Mouse (Mus musculus): ENCODE measurements around the gene Man1a2.

The Man1a2 gene

DNA sequence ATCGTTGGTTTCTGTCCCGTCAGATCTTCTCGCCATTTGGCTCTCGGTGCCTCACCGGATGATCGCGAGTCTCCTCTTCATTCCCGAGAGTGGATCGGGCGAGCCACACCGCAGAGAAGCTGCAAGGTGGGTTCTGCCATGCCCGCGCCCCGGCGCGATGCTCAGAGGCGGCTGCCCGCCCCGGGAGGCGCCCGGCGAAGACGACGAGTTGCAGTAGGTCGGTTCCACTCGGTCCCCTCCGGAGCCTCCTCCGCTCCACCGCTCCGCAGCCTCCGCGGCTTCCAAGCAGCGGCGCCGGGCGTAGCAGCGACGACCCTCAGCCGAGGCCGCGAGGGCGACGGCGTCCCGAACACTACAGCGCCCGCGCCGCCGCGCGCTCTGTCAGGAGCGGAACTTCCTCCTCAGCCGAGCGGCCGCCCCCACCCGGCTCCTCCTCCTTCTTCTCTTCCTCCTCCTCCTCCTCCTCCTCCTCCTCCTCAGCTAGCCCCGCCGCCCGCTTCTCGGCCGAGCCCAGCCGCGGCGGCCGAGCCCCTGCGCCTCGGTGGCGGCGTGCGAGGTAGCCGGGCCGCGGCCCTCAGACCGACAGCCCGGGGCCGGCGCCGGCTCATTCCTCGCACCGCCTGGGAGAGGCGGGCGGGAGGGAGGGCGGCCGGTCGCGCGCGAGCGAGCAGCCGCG lies at the start of gene Man1a2:
Gene Man1a2 (minus strand): TSS at position 417 of the 676 bp plus-strand sequence.
- peak; percentile 66 for DNase-seq (ENCODE audit: low read depth)

DNA sequence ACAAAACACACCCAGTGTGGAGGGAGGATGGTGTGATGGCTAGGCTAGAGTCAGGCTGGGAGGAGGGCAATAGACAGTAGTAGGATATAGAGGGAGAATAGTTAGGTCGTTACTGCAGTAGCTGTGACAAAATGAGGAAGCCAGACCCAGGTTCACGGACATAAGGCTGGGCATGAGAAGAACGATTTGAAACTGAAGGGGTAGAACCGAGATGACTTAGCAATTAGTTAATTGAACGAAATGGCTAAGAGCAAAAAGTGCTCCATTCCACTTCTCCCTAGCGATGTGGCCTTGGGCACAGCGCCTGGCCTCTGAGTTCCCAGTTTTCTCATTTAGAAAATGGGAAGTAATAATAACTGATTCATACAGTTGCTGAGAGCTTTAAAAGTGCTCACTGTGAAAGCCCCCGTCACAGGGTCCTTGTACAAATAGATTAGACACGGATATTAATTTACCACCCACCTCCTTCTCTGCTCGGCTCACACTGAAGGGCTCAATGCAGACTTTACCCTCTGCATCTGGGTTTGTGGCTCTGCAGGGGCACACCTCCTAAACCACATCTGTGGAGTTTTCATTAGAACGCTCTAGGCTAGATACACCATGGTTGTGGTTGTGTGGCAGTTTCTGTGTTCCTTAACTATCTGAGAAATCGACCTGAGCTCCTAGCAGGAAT lies 49.3 kb upstream of the Man1a2 start:
- DNase-seq (ENCODE audit: low read depth), result no peak

DNA sequence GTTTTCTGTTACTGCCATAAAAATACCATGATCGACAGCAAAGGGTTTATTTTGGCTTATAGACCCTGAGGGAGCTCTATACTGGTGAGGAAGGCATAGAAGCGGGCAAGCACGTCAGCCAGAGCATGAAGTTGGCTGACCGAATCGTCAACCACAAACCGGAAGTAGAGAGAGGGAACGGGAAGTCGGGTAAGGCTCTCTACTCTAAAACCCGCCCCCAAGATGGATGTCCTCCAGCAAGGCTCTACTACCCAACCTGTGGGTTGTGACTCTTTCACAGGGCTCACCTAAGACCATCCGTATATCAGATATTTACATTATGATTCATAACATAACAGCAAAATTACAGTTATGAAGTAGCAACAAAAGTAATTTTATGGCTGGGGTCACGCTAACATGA lies 46.6 kb upstream of the Man1a2 start:
- DNase-seq (ENCODE audit: low read depth), result no peak

DNA sequence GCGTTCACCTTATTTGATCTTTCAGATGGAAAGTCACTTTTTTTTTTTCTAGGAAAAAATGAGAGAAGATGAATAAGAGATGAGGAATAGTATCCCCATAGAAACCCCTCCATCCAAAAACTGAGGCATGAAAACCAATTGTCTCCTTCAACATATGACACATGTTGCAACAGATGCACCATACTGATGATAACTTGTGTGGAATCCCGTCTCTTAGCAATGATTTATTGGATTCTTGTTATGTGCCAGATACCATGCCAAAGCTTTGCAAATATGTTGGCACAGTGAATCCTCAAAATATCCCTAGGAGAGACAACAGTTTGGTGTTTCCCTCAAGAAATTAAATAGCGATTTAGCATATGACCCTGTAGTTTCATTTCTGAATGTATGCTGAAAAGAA lies 46.0 kb upstream of the Man1a2 start:
- no peak for DNase-seq (ENCODE audit: low read depth)

DNA sequence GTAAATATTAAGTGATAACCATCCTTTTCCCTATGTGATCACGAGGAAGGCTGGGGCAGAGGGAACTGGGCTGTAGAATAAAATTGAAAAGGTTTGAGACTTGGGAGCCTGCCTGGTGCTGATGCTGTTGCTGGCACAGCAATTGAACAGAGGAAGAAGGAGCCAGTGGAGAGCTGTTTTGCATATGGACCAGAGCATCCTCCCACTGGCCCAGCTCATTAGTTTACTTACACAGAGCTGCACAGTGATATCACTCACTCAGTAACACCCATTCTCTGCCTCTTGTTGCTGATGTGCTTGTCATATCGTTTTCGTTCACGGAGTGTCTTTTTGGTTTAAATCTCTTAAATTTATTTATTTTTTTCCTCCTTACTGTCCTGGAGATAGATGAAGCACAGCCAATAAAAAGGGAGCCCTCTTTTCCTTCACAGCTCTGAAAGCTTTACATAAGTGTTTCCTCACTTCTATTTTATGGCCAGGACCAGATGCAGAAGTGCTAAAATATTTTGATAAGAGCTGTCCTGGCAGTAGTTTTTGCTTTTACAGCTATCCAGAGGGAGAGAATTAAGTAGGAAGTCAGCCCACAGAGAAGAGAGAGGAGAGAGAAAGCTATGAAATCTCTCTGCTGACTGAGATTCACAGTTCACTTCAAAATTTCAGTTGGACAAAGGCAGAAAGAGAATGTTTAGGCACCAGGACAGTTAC lies 42.9 kb upstream of the Man1a2 start:
- no peak for DNase-seq (ENCODE audit: low read depth)

DNA sequence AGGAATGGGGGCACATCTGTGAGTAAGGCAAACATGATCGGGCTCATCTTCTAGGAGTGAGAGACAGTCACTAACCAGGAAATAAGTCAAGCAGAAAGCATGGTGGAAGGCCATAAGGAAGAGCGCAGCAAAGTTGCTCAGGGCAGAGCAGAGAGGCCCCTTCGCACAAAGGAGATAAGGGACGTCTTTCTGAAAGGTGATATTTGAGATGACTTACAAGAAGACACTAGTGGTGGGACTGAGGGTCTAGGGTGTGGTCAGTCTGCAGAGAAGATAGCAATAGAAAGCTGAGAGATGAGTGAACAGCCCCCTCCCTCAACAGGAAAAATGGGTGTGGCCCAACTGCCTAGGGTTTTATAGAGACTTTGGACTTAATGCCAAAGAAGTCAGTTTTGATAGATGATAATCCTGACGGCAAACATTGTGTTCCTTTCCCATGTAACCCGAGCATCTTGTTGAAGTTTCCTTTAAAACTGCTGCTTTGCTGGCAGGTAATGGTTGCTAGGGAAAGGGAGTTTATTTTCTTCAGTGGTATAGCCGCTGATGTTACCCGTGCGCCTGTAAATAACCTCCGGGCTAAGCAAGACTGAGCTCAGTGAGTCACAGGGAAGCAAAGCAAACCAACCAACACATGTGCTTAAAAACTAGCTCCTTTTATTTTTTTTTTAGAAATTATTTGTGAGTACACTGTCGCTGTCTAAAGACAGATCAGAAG lies 40.8 kb upstream of the Man1a2 start:
- peak; percentile 29 for DNase-seq (ENCODE audit: low read depth)

DNA sequence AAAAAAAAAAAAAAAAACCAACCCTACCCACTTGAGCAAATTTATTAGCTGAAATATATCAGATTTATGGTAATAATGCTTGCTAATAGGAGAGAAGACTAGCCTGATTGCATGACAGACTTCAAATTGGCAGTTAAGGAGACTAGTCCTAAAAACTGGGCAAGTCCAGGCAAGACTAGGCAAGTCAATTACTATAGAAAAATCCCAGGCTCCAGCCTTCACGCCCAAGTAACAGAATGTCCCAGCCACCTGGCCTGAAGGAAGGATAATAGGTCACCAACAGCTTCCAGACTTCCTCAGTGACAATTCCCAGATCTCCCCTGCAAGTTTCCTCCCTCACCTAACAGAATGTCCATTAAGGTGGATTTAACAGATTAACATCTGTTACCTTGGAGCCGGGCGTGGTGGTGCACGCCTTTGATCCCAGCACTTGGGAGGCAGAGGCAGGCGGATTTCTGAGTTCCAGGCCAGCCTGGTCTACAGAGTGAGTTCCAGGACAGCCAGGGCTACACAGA lies 35.5 kb upstream of the Man1a2 start:
- no peak for DNase-seq (ENCODE audit: low read depth)

DNA sequence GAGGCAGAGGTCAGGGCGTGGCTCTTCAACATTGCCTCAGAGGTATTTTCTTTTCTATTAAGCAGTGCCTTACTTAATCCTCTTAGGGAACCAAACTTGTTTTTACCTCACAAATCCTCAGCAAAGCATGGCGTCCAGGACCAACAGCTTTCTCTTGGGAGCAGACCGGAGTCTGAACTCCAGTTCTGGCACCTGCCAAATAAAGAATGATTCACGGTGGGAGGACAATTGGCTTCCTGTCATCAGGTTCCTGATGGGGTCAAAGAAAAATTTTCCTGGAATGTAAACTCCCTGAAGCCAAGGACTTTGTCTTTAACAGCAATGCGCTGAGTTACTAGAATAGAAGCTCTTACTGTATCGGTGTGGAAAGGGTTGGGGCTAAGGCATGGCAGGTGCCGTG lies 30.9 kb upstream of the Man1a2 start:
- DNase-seq (ENCODE audit: low read depth), result no peak

DNA sequence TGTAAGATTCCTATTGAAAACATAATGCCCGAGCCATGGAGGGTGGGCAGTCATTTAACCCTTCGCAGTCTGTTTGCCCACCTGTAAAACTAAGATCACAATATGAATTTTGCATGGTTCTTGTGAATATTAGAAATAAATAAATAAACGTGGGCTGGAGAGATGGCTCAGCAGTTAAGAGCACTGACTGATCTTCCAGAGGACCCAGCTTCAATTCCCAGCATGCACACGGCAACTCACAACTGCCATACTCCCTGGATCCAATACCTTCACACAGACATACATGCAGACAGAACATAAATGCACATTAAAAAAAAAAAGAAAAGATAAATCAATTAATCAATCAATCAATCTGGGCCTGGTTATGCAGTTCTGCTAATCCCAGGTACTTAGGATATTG lies 30.1 kb upstream of the Man1a2 start:
- no peak for DNase-seq (ENCODE audit: low read depth)

DNA sequence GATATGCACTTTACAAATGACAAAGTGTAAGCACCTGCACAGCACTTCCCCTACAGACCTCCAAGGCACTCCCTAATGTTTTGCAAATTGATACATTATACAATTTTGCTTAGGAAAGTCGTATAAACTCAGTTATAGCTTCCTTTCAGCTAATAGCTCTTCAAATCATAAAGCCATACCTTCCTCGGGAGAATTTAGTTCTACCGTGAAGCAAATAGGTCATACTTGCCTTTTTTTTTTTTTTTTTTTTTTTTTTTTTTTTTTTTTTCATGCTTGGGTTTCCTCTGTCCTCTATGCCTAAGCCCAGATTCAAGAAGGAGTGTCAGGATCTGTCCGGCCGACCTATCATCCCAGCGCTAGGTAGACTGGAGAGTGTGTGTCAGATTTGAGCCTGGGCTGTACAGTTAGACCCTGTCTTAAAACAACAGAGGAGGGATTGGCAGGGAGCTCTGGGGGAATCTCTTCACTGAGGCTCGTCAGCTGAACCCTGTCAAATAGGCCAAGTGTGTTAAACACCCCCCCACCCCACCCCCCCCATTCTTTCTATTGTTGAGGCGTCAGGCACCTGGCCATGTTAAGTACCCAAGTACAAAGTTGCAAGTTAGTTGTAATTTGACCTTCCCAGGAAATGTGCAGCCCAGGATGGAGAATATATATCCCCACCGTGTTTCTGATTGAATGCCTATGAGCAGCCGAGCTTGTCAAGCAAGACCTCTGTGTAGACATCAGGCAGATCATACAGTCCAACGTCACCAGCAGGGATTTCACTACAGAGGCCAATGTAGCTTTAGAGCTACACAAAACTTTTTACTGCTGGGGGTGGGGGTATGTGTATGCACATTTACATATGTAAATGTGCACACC lies 28.1 kb upstream of the Man1a2 start:
- DNase-seq (ENCODE audit: low read depth), result no peak

DNA sequence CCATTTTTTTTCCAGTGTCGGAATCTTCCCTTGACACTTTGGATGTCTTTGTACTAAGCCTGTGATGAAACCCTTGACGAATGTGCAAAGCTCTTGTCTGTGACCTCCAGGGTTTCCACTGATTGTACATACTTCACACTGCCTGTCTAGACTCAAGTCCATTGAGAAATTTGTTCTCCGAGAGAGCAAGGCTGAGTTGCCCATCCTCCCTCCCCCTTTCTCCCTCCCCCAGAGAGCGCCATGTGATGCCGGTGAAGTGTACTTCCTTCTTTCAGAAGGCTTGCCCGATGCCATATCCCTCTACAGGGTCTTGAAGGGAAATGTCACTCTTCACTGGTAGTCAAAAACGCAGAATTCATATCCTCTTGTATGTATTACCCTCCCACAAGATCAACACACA lies 26.8 kb upstream of the Man1a2 start:
- DNase-seq (ENCODE audit: low read depth), result no peak

DNA sequence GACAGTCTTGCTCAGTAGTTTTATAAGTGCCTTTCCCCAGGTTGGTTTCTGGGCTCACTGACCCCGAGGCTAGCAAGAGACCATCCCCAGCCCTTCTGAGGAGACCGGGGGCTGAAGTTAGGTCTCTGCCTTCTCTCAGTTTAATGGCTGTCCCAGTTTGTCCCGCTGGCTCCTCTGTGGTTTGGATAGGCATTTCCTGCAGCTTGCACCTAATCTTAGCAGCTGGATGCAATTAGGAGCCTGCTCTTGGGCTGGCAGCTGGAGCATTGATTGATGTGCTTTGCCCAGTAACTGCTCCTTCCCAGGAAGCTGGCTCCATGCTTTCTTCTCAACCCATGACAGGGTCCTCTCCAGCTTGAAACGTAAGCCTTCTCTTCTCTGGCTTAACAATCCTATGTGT lies 26.2 kb upstream of the Man1a2 start:
- DNase-seq (ENCODE audit: low read depth), result no peak

DNA sequence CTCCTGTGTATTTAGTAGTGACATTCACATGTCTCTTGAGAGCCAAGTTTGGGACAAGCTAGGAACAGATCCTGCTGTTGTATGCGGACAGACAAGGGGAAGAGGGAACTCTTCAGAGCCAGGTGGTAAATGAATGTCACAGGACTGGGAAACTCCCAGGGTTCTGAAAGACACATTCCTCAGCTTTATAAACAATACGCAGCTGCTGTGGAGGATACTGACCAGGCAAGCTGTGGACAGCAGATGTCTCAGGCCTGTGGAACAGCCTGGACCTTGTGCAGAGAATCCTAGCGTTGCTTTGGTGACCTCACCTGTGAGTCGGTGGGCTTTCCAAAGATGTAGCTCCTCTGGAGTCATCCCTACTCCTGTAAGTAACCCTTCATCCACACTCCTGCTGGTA lies 21.8 kb upstream of the Man1a2 start:
- DNase-seq (ENCODE audit: low read depth), result no peak

DNA sequence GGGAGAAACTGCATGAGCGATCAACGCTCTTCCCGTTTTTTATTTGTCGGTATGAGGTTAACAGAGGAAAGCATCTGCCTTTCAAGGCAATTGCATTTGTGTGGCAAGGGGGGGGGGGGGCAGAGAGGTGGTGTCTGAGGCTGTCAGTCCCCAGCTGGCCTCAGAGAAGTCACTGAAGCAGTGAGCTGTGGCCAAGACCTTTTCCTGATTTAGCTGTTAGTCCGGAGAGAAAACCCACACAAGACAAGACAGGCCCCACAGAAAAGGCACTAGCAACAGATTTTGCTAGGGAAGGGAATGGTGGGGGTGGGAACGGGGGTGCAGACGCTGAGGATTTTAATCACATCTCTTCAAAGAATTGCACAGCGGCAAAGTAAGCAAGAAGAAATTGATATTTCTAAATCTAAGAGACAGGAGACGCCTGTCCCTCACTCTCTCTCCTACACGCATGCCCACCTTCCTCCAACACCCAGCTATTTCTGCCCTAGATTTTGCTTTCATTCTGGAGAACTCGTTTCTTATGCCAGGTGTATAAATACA lies 19.9 kb upstream of the Man1a2 start:
- no peak for DNase-seq (ENCODE audit: low read depth)

DNA sequence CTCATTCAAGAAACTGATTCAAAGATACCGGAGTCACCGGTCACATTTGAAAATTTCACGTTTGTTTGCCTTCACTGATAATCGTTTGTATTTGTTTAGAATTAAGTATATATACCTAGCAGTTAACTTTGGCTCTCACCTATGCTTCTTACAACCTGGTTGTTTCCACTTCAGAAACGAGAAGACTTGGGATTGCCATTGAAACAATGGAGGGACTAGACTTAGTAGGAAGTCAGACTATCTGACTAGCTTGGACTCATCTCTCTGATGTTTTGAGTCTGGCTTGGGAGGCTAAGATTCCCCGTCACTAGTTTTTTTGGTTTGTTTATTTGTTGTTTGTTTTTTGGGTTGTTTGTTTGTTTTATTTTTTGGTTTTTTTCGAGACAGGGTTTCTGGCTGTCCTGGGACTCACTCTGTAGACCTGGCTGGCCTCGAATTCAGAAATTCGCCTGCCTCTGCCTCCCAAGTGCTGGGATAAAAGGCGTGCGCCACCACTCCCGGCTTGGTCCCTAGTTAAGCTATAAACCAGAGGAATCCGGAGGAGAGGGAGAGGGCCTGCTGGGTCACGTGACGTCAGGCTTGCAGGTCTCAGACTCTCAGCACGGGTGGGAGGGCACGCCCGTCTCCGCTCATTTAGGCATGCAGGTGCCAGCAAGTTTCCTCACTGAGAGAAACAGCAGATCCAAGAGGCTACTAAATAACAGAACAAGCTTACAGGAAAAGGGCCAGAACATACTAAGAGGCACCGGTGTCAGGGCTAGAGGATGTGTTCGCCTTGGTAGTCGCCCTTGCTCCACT lies 18.7 kb upstream of the Man1a2 start:
- no peak for DNase-seq (ENCODE audit: low read depth)

DNA sequence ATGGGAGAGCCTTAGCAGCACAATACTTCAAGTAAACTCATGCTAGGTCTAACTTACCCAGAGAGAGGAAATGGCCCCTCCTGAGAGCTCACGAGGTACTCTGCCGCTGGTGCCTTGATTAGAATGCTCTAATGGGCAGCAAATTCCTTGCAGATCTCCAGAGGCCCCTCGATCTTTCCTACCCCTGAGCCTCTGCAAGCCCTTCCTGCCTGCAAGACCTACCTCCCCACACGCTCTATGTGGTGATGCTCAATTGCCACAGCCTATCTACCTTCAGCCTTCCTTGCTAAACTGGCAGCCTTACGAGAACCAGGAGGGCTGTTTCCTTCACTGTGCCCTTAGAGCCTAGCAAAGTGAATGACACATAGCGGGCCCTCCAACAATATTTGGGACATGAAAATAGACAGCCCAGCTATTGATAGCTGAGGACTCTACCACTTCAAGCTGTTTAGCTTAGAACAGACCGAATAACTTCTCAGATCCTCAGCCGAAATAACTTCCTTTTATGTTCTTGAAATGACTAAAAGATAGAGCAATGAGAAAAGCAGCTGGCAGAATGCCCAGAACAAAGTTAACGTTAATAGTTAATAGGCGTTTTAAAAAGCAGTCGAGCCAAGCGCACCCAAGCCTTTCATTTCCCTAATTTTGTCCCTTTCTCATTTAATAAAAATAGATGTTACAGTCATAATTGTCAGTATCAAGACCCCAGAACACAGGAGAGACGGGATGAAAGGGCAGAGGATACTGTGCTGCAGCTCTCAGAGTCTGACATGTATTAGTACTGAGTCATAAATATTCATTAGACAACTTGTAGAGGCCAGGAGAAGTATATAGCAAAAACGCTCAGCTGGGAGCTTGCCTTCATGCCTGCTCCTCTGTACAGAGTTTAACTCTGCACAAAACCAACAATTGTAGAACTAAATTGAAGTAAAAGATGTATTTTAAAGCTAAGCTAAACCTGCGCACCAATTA lies 17.9 kb upstream of the Man1a2 start:
- no peak for DNase-seq (ENCODE audit: low read depth)

DNA sequence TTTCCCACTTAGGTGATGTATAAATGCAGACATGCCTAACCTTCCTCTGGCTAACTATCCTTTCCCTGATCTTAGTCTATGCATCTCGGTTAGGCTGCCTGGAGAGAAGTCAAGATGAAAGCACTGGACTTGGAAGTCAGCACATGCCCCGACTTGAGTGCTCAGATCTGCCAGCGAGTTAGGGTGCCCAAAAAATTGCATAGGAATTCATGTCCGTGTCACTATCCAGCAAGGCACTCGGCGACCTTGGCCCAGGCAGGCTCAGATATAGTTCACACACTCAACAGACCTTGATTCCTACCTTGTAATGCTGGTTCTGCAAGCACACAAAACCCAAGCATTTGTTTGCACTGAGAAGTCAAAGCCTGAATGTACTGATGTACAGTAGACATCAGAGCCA lies 3.4 kb upstream of the Man1a2 start:
- no peak for DNase-seq (ENCODE audit: low read depth)

DNA sequence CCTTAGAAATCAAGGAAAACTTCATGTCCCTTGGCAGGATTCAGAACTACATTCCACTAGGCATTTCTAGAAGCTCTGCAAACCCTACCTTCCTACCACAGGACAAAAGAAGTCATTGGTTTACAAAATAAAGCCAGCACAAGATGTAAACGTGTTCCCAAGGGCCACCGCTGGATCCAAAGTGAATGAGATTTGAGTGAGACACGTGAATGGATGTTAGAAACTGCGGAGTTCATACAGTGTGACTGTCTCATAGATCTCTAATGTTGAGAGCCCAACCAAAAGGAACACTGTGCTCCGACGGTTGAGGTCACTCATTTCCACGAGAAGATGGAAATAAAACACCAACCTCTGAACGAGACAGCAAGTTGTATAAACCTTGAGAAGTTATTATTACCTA lies 1.5 kb upstream of the Man1a2 start:
- no peak for DNase-seq (ENCODE audit: low read depth)

DNA sequence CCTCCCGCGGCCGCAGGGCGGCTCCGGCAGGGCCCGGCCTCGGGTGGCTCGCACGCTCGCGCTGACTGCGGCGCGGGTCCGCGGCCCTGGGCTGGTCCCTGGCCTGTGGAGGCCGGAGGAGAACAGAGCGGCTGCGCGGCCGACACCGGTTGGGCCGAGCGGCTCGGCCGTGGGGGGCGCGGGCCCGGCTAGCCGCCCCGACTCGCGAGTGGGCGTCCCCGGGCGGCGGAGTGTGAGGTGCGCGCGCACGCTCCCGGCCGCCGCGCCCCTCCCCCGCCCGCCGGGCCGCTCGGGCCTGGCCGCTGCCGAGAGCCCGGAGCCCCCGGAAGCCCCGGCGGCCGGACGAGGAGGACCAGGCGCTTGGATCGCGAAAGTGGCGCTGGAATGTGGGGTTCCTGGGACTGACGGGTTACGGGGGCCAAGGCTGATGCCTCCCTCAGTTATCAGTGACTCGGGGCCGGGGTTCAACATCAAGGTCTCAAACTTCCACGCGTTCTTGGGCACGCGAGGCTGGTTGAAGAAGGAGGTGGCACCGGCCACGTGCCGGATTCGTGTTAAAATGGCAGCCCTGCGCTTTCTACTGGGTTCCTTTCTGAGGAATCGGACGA lies 564 bp upstream of the Man1a2 start:
- peak; percentile 27 for DNase-seq (ENCODE audit: low read depth)
